Mouse (Mus musculus): ENCODE data around the gene Opcml. TPM values are rescaled to one million over a fixed set of nuclear protein-coding genes. Genes with fewer than 3 reads are reported as not detected.

Gene Opcml
- total and polyA plus RNA-seq, 2 experiments from 2014 or later = 0.49 to 0.57 TPM

GRCm38 (mm10) chr9:28225824-28226569 lies 435.4 kb downstream of the Opcml start:
- Histone ChIP-seq H3K36me3 (replicated peaks; ENCODE audit: control insufficient read depth, insufficient read depth, low read length) (no peaks in the 10 kb centered on the region), H3K9me3 (replicated peaks; ENCODE audit: control insufficient read depth, low read length) (no peaks in the 10 kb centered on the region), H3K27me3 (ENCODE audit: control insufficient read depth, insufficient read depth, low read length) (no peaks in the 10 kb centered on the region), H3K9ac (replicated peaks; ENCODE audit: low read depth, low read length) (no peak overlapping the region), H3K4me1 (ENCODE audit: control insufficient read depth, insufficient read depth) (no peaks in the 10 kb centered on the region), H3K27ac (ENCODE audit: low read depth) (no peak overlapping the region), H3K4me3 (ENCODE audit: low read depth, low read length) (no peak overlapping the region), H3K4me2 (ENCODE audit: low read depth, low read length) (no peak overlapping the region)
- 69% methylated on average over 8 of the region's 8 CpGs for WGBS
- DNase-seq (ENCODE audit: low spot score) = no peak
- ATAC-seq (ENCODE audit: insufficient read depth, low read depth) = no peak
- no peak for TF ChIP-seq EP300 (IDR thresholded peaks at IDR 0.05; ENCODE audit: low read depth)
- no peak for TF ChIP-seq CTCF (IDR thresholded peaks at IDR 0.05; ENCODE audit: low read depth)

- no peaks in the 10 kb centered on the region for H3K36me3 ChIP-seq (replicated peaks; ENCODE audit: control insufficient read depth, insufficient read depth, low read length)
- no peak for DNase-seq (ENCODE audit: low spot score)
- 62% methylated on average over 5 of the region's 5 CpGs for WGBS
- H3K27me3 ChIP-seq (ENCODE audit: control insufficient read depth, insufficient read depth, low read length) = no peaks in the 10 kb centered on the region
- no peak overlapping the region for H3K4me3 ChIP-seq (ENCODE audit: low read depth, low read length)
- no peak overlapping the region for H3K9ac ChIP-seq (replicated peaks; ENCODE audit: low read depth, low read length)
- no peak overlapping the region for H3K27ac ChIP-seq (ENCODE audit: low read depth)
- no peaks in the 10 kb centered on the region for H3K9me3 ChIP-seq (replicated peaks; ENCODE audit: control insufficient read depth, low read length)
- H3K4me1 ChIP-seq (ENCODE audit: control insufficient read depth, insufficient read depth) = no peaks in the 10 kb centered on the region
- TF ChIP-seq EP300 (IDR thresholded peaks at IDR 0.05; ENCODE audit: low read depth) (no peak), CTCF (IDR thresholded peaks at IDR 0.05; ENCODE audit: low read depth) (no peak)
- no peak for ATAC-seq (ENCODE audit: insufficient read depth, low read depth)
- no peak overlapping the region for H3K4me2 ChIP-seq (ENCODE audit: low read depth, low read length)
Observed at GRCm38 (mm10) chr9:28226570-28226951, 436.0 kb downstream of the Opcml start.

- 79% methylated on average over 9 of the region's 9 CpGs for WGBS
- Histone ChIP-seq H3K36me3 (replicated peaks; ENCODE audit: control insufficient read depth, insufficient read depth, low read length) (no peaks in the 10 kb centered on the region), H3K4me2 (ENCODE audit: low read depth, low read length) (no peak overlapping the region), H3K27me3 (ENCODE audit: control insufficient read depth, insufficient read depth, low read length) (no peaks in the 10 kb centered on the region), H3K9me3 (replicated peaks; ENCODE audit: control insufficient read depth, low read length) (no peaks in the 10 kb centered on the region), H3K4me1 (ENCODE audit: control insufficient read depth, insufficient read depth) (no peaks in the 10 kb centered on the region), H3K27ac (ENCODE audit: low read depth) (no peak overlapping the region), H3K4me3 (ENCODE audit: low read depth, low read length) (no peak overlapping the region), H3K9ac (replicated peaks; ENCODE audit: low read depth, low read length) (no peak overlapping the region)
- no peak for TF ChIP-seq CTCF (IDR thresholded peaks at IDR 0.05; ENCODE audit: low read depth)
- TF ChIP-seq EP300 (IDR thresholded peaks at IDR 0.05; ENCODE audit: low read depth) = no peak
- ATAC-seq (ENCODE audit: insufficient read depth, low read depth) = no peak
- no peak for DNase-seq (ENCODE audit: low spot score)
Observed at GRCm38 (mm10) chr9:28238450-28238849, 447.9 kb downstream of the Opcml start.

- 46% methylated on average over 7 of the region's 7 CpGs for WGBS
- peak; percentile 10 for DNase-seq (ENCODE audit: low spot score)
- no peaks in the 10 kb centered on the region for H3K4me1 ChIP-seq (ENCODE audit: control insufficient read depth, insufficient read depth)
- H3K4me2 ChIP-seq (ENCODE audit: low read depth, low read length) = no peak overlapping the region
- no peaks in the 10 kb centered on the region for H3K27me3 ChIP-seq (ENCODE audit: control insufficient read depth, insufficient read depth, low read length)
- H3K9me3 ChIP-seq (replicated peaks; ENCODE audit: control insufficient read depth, low read length) = no peaks in the 10 kb centered on the region
- no peak overlapping the region for H3K9ac ChIP-seq (replicated peaks; ENCODE audit: low read depth, low read length)
- H3K27ac ChIP-seq (ENCODE audit: low read depth) = no peak overlapping the region
- no peak; the same call in 1 of the 2 replicates for ATAC-seq (ENCODE audit: insufficient read depth, low read depth)
- TF ChIP-seq CTCF (IDR thresholded peaks at IDR 0.05; ENCODE audit: low read depth) = peak; percentile 80
- TF ChIP-seq EP300 (IDR thresholded peaks at IDR 0.05; ENCODE audit: low read depth) = no peak
- H3K4me3 ChIP-seq (ENCODE audit: low read depth, low read length) = no peak overlapping the region
- no peaks in the 10 kb centered on the region for H3K36me3 ChIP-seq (replicated peaks; ENCODE audit: control insufficient read depth, insufficient read depth, low read length)
Observed at GRCm38 (mm10) chr9:28247742-28248503, 457.3 kb downstream of the Opcml start.

- no peaks in the 10 kb centered on the region for H3K4me1 ChIP-seq (ENCODE audit: control insufficient read depth, insufficient read depth)
- WGBS = 82% methylated on average over 9 of the region's 9 CpGs
- H3K9me3 ChIP-seq (replicated peaks; ENCODE audit: control insufficient read depth, low read length) = no peaks in the 10 kb centered on the region
- H3K9ac ChIP-seq (replicated peaks; ENCODE audit: low read depth, low read length) = no peak overlapping the region
- H3K36me3 ChIP-seq (replicated peaks; ENCODE audit: control insufficient read depth, insufficient read depth, low read length) = no peaks in the 10 kb centered on the region
- no peaks in the 10 kb centered on the region for H3K27me3 ChIP-seq (ENCODE audit: control insufficient read depth, insufficient read depth, low read length)
- no peak for ATAC-seq (ENCODE audit: insufficient read depth, low read depth)
- no peak overlapping the region for H3K27ac ChIP-seq (ENCODE audit: low read depth)
- H3K4me3 ChIP-seq (ENCODE audit: low read depth, low read length) = no peak overlapping the region
- DNase-seq (ENCODE audit: low spot score) = no peak
- no peak overlapping the region for H3K4me2 ChIP-seq (ENCODE audit: low read depth, low read length)
- TF ChIP-seq EP300 (IDR thresholded peaks at IDR 0.05; ENCODE audit: low read depth) (no peak), CTCF (IDR thresholded peaks at IDR 0.05; ENCODE audit: low read depth) (no peak)
Observed at GRCm38 (mm10) chr9:28251341-28251740, 460.8 kb downstream of the Opcml start.
